Mouse (Mus musculus) liver, postnatal 0 days (tissue): Measurements from ENCODE around the gene Pgd.

Source experiments
- CTCF ChIP-seq: sonication (generic); IDR thresholded peaks from 2 replicates; pipeline ENCODE4 v1.5.1; 2016; ENCODE audit warnings: antibody characterized with exemption, low read depth
- EP300 ChIP-seq: IDR thresholded peaks from 2 replicates; pipeline ENCODE4 v1.6.1; 2016; ENCODE audit warnings: antibody characterized with exemption, low read depth, mild to moderate bottlenecking

DNA sequence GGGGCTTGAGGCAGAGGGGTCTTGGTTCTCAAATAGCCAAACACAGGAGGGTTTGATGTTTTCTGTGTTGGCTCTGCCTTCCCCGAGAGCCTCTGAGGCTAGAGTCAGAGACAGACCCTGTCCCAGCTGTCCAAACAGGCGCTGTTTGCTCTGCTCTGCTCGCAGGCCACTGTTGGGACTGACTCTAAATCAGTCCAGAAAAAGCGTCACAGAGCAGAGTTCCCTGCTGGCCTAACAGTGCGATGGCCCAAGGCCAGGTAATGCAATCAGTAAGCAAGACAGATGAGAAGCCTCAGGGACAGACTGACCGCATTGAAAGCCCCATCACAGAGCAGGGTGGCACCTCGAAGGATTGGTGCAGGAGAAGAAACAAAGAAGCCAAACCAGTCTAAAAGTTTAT lies 17.0 kb downstream of the Pgd start:
- no peak for TF ChIP-seq CTCF
- TF ChIP-seq EP300: no peak
